ENCODE assay signal across 9 mouse cellular contexts in the genomic region with DNA sequence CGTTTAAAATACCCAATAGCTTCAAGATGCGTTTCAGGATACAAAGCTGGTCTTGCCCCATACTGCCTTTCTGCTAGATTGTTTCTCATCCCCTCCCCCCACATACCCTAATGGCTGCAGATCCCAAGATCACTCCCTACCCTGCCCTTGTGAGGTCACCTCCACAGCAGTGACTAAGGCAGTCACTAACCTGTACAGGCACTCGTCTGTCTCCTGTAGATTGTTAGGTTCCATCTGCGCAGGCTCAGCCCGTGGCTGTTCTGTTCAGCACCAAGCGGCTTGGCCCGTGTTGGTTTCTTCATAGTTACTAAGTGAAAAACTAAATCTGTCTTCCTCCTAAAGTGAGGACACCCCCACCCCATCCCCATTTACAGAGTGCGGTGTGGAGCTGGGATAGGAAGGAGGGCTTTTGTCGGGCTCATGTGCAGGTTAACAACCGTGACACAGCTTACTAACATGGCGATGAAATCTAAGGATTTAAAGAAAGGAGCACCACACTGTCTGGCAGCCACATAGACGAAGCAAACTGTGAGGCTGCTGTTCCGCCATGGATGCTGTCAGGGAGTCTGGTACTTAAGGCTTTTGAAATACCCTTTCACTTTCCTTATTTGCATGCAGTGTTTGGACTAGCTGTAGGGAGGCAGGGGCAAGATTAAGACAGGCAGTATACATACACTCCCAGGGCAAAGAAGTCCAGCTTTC.
A peak's percentile ranks its signal among the peaks of the same experiment; 100 is the strongest.
DNase-seq lines count a peak whose midpoint lies in the region; ATAC-seq and TF ChIP-seq lines count a peak whose summit lies in the region.
"Had no signal": no experiment of that assay in that cellular context is flagged by ENCODE, and none has a peak within 500 bp of the region (broad histone marks: within the 10 kb centered on the region; RNA-seq: fewer than 3 reads in every experiment).

No protein-coding gene starts in this region.

- H3K27ac ChIP-seq in heart, embryonic 10.5 days, result peak overlapping the region; percentile 86
- H3K27ac ChIP-seq in embryonic facial prominence, embryonic 13.5 days, result peak overlapping the region; percentile 48; the same call in 1 of the 2 replicates
- no peak overlapping the region for H3K27ac ChIP-seq in intestine, postnatal 0 days (ENCODE audit: low read depth, low read length)
- H3K27ac ChIP-seq in midbrain, embryonic 16.5 days (ENCODE audit: low read length), result no peak overlapping the region

- 0 out of 2 replicates have a peak, but pooled peaks have one; percentile 59 for ATAC-seq in embryonic facial prominence, embryonic 13.5 days (ENCODE audit: insufficient number of reproducible peaks, insufficient read depth, low FRiP score, low TSS enrichment, low read depth)
- ATAC-seq in intestine, postnatal 0 days, result no peak
- ATAC-seq in midbrain, embryonic 16.5 days, result peak; percentile 88

- no peaks in the 10 kb centered on the region for H3K27me3 ChIP-seq in heart, embryonic 10.5 days (ENCODE audit: insufficient read depth, poor library complexity, severe bottlenecking)
- H3K27me3 ChIP-seq in embryonic facial prominence, embryonic 13.5 days, result no peaks in the 10 kb centered on the region
- no peaks in the 10 kb centered on the region for H3K27me3 ChIP-seq in intestine, postnatal 0 days (replicated peaks; ENCODE audit: control insufficient read depth, insufficient read depth, low read length)
- peaks cover 16% of the 10 kb centered on the region for H3K27me3 ChIP-seq in midbrain, embryonic 16.5 days (ENCODE audit: control insufficient read depth, insufficient read depth, low read depth, low read length)

- H3K9me3 ChIP-seq in heart, embryonic 10.5 days, result no peaks in the 10 kb centered on the region
- H3K9me3 ChIP-seq in embryonic facial prominence, embryonic 13.5 days, result 0 out of 2 replicates have a peak, but pooled peaks cover 3% of the 10 kb centered on the region
- no peaks in the 10 kb centered on the region for H3K9me3 ChIP-seq in intestine, postnatal 0 days (ENCODE audit: control insufficient read depth)
- no peaks in the 10 kb centered on the region for H3K9me3 ChIP-seq in midbrain, embryonic 16.5 days (replicated peaks; ENCODE audit: control insufficient read depth, low read length, poor library complexity, severe bottlenecking)

- H3K4me1 ChIP-seq in heart, embryonic 10.5 days, result peaks cover 47% of the 10 kb centered on the region
- H3K4me1 ChIP-seq in embryonic facial prominence, embryonic 13.5 days, result peaks cover 47% of the 10 kb centered on the region
- no peaks in the 10 kb centered on the region for H3K4me1 ChIP-seq in intestine, postnatal 0 days (replicated peaks; ENCODE audit: control insufficient read depth, insufficient read depth, low read length)
- H3K4me1 ChIP-seq in midbrain, embryonic 16.5 days (ENCODE audit: control insufficient read depth, insufficient read depth, low read length), result peaks cover 16% of the 10 kb centered on the region

- H3K9ac ChIP-seq in embryonic facial prominence, embryonic 13.5 days, result no peak overlapping the region
- no peak overlapping the region for H3K9ac ChIP-seq in intestine, postnatal 0 days (ENCODE audit: low read depth, low read length)
- no peak overlapping the region for H3K9ac ChIP-seq in midbrain, embryonic 16.5 days (ENCODE audit: low read depth, low read length)

- DNase-seq in heart, embryonic 10.5 days (ENCODE audit: low spot score), result no peak
- DNase-seq in heart, postnatal 36 days, result no peak
- DNase-seq in cerebellum, postnatal 36 days, result no peak
- no peak for DNase-seq in cerebellum, postnatal 25 days
- no peak for DNase-seq in thymus, postnatal 25 days
- DNase-seq: B cell, adult 2 months had no signal

- no peak for TF ChIP-seq CTCF in intestine, postnatal 0 days (IDR thresholded peaks at IDR 0.05; ENCODE audit: low read depth)

- intact Hi-C loops in heart, postnatal 36 days (cut with DNase I), result no loop called here

- peak overlapping the region; percentile 41 for H3K4me2 ChIP-seq in embryonic facial prominence, embryonic 13.5 days
- H3K4me2 ChIP-seq in intestine, postnatal 0 days (replicated peaks; ENCODE audit: low read depth), result peak overlapping the region; percentile 31; the same call in 1 of the 2 replicates
- peak overlapping the region; percentile 43 for H3K4me2 ChIP-seq in midbrain, embryonic 16.5 days (ENCODE audit: low read length)

- WGBS in heart, embryonic 10.5 days, result 38% methylated on average over 13 of the region's 13 CpGs
- 27% methylated on average over 13 of the region's 13 CpGs for WGBS in embryonic facial prominence, embryonic 13.5 days
- 54% methylated on average over 13 of the region's 13 CpGs for WGBS in intestine, postnatal 0 days
- 13% methylated on average over 13 of the region's 13 CpGs for WGBS in midbrain, embryonic 16.5 days

- H3K4me3 ChIP-seq in heart, embryonic 10.5 days, result no peak overlapping the region; the same call in 1 of the 2 replicates
- no peak overlapping the region for H3K4me3 ChIP-seq in embryonic facial prominence, embryonic 13.5 days
- no peak overlapping the region for H3K4me3 ChIP-seq in intestine, postnatal 0 days (ENCODE audit: low read depth, low read length)
- H3K4me3 ChIP-seq in midbrain, embryonic 16.5 days (ENCODE audit: low read depth, low read length), result 0 out of 2 replicates have a peak overlapping the region, but pooled peaks have one; percentile 2

- H3K36me3 ChIP-seq in heart, embryonic 10.5 days, result no peaks in the 10 kb centered on the region
- no peaks in the 10 kb centered on the region for H3K36me3 ChIP-seq in embryonic facial prominence, embryonic 13.5 days
- no peaks in the 10 kb centered on the region for H3K36me3 ChIP-seq in intestine, postnatal 0 days (ENCODE audit: control insufficient read depth, insufficient read depth)
- no peaks in the 10 kb centered on the region for H3K36me3 ChIP-seq in midbrain, embryonic 16.5 days (ENCODE audit: control insufficient read depth, insufficient read depth, low read length)

Comparison
In these comparisons a context has a peak if more than half of its experiments do, and no peak if none do; other contexts are left out.
1. H3K27ac ChIP-seq: peak in heart, embryonic 10.5 days (single experiment) and embryonic facial prominence, embryonic 13.5 days (single experiment); none in intestine, postnatal 0 days (single experiment) and midbrain, embryonic 16.5 days (single experiment).
2. Peak in every context shown above with its lines, with median percentiles within 50 percentile points of each other: H3K4me2 ChIP-seq.